Mouse (Mus musculus) limb, embryonic 13.5 days (tissue): Measurements from ENCODE around the gene Stfa2l1. TPM values are rescaled to one million over a fixed set of nuclear protein-coding genes. Genes with fewer than 3 reads are reported as not detected.
"Not testable (repeated sequence)": the region's sequence is repeated elsewhere in the genome, so short reads cannot be mapped to it uniquely, and the experiment has no call there.

Source experiments
- ATAC-seq: fragments of 200-750 bp; cut with Nextera tagmentation; 2 replicates; pipeline ENCODE4 v1.8.0; 2017; ENCODE audit warnings: low read depth, moderate number of reproducible peaks, moderate TSS enrichment; ENCODE audit not compliant: low FRiP score
- H3K27ac ChIP-seq: fragments of 300-500 bp; sonication (generic); 2 replicates; pipeline ENCODE4 v1.5.1; 2015; ENCODE audit warnings: inconsistent platforms, mild to moderate bottlenecking, moderate library complexity
- H3K27me3 ChIP-seq: fragments of 300-500 bp; sonication (generic); 2 replicates; pipeline ENCODE4 v1.6.1; 2015; ENCODE audit warnings: mild to moderate bottlenecking, inconsistent platforms
- H3K36me3 ChIP-seq: fragments of 300-500 bp; sonication (generic); 2 replicates; pipeline ENCODE4 v1.6.1; 2015; ENCODE audit warnings: inconsistent platforms, mild to moderate bottlenecking, moderate library complexity
- H3K4me1 ChIP-seq: fragments of 300-500 bp; sonication (generic); 2 replicates; pipeline ENCODE4 v1.6.1; 2015; ENCODE audit warnings: inconsistent platforms
- H3K4me2 ChIP-seq: fragments of 300-500 bp; sonication (generic); replicated peaks from 2 replicates; pipeline ENCODE4 v1.6.1; 2015; ENCODE audit warnings: inconsistent platforms, mild to moderate bottlenecking, moderate library complexity
- H3K4me3 ChIP-seq: fragments of 300-500 bp; sonication (generic); 2 replicates; pipeline ENCODE4 v1.5.1; 2015; ENCODE audit warnings: moderate library complexity, mild to moderate bottlenecking, inconsistent platforms
- H3K9ac ChIP-seq: fragments of 300-500 bp; sonication (generic); 2 replicates; pipeline ENCODE4 v1.6.1; 2015; ENCODE audit warnings: mild to moderate bottlenecking, inconsistent platforms
- H3K9me3 ChIP-seq: fragments of 300-500 bp; sonication (generic); 2 replicates; pipeline ENCODE4 v1.6.1; 2016; ENCODE audit warnings: inconsistent platforms
- WGBS: fragments of 180-500 bp; shearing (Covaris S2); methylation state at CpG from one replicate; pipeline ENCODE4 v1.1.7; 2015; 5-methylcytosine and 5-hydroxymethylcytosine counted together
- polyA plus RNA-seq: library from polyadenylated mRNA; unstranded; fragments of >200 nt; fragmentation: Nextera tagmentation; extraction: Ambion mirVana; gene quantifications from 2 replicates; pipeline ENCODE4 v1.2.1, GENCODE M21; 2015

The Stfa2l1 gene
- polyA plus RNA-seq: not detected in 2 replicates

DNA sequence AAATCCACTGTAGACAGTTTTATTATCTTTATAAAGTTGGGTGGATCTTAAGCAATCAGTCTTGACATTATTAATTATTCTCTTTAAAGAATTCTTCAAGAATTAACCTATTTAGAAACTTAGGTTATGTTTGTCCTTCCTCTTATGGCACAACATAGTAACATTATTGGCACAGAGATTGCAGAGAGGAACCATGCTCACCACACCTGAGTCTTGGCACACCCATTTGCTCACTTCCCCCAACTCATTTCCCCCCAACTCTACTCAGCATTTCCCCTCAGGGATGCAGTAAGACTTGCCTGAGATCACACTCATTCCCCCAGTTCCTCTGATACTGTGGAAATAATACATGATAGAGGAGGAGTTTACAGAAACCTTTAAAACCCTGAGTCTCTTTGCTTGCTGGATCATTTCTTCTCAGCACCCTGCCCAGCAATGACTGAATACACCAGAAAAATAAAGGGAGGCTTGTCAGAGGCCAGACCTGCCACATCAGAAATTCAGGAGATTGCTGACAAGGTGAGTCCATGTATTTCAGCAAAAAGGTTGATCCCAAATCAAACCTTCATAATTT, at the start of gene Stfa2l1:
TSS of gene Stfa2l1 (plus strand) at position 410 of the 574 bp plus-strand sequence.
- Histone ChIP-seq H3K27ac (no peak within 1 kb of the TSS), H3K4me1 (no peaks in the 10 kb centered on the region), H3K4me2 (no peak within 1 kb of the TSS), H3K4me3 (no peak within 1 kb of the TSS), H3K9me3 (no peaks in the 10 kb centered on the region), H3K36me3 (no peaks in the 10 kb centered on the region), H3K27me3 (no peaks in the 10 kb centered on the region), H3K9ac (no peak within 1 kb of the TSS)
- no peak for ATAC-seq

DNA sequence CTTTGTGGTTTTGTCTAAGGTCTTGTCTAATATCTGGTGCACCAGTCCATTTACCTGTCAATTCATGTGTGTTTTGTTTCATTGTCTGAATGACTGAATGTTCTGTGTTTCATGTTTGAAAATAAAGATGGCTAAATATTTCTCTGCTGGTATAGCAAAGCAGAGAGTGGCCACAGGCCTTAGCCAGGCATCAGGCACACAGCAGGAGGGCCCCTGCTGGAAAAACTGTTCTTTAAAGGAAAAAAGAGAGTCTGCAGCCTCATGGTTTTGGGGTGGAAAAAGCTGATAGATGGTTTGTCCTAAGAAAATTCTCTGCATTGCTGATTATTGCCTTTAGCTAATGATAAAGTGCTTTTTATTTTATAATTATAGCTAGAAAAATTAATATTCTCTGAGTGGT, 45.1 kb upstream of the Stfa2l1 start:
- not testable (repeated sequence) for ATAC-seq, H3K27ac ChIP-seq, H3K36me3 ChIP-seq, H3K9ac ChIP-seq, H3K9me3 ChIP-seq, H3K4me2 ChIP-seq, H3K4me1 ChIP-seq, H3K4me3 ChIP-seq, H3K27me3 ChIP-seq

DNA sequence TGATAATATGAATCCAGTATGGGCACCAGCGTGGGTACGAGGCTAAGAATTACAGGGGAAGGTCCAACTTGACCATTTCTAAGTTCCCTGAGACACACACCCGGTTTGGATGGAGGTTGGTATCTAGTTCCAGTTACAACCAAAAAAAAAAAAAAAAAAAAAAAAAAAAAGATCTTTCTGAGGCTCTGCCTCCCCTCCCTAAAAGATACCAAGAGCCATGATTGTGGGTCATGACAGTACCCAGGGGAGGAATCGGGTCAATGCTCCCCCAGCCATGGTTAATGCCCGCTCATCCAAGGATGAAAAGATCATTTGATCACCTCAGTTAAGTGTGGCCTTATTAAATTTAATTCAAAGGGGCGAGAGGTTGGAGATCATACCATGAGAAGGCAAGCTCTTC, 40.9 kb upstream of the Stfa2l1 start:
- WGBS: 91% methylated on average over 6 of the region's 6 CpGs
- not testable (repeated sequence) for H3K27ac ChIP-seq, H3K9ac ChIP-seq, H3K4me1 ChIP-seq, ATAC-seq, H3K27me3 ChIP-seq, H3K4me2 ChIP-seq, H3K4me3 ChIP-seq, H3K36me3 ChIP-seq, H3K9me3 ChIP-seq

DNA sequence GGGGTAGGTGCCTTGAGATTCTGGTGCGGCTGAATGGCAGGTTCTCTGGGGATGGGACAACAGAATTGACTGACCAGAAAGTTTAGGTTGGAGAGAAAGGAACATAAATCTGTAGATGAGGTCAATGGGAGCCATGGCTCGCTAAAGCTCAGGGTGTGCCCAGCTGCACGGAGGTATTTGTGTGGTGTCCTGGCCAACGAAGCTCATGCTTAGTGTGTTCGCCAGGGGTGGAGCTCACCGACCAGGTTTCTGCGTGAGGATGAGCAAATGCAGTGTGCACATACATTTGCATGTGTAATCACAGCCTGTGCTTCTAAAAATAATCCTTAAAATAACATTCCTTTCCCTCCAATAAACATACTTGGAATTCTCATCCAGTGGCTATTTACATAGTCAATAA, 28.5 kb upstream of the Stfa2l1 start:
- no peak for ATAC-seq
- H3K4me2 ChIP-seq: no peak overlapping the region
- H3K9me3 ChIP-seq: no peaks in the 10 kb centered on the region
- H3K27ac ChIP-seq: no peak overlapping the region
- no peak overlapping the region for H3K4me3 ChIP-seq
- H3K36me3 ChIP-seq: no peaks in the 10 kb centered on the region
- H3K4me1 ChIP-seq: no peaks in the 10 kb centered on the region
- WGBS: 91% methylated on average over 7 of the region's 7 CpGs
- no peak overlapping the region for H3K9ac ChIP-seq
- no peaks in the 10 kb centered on the region for H3K27me3 ChIP-seq

DNA sequence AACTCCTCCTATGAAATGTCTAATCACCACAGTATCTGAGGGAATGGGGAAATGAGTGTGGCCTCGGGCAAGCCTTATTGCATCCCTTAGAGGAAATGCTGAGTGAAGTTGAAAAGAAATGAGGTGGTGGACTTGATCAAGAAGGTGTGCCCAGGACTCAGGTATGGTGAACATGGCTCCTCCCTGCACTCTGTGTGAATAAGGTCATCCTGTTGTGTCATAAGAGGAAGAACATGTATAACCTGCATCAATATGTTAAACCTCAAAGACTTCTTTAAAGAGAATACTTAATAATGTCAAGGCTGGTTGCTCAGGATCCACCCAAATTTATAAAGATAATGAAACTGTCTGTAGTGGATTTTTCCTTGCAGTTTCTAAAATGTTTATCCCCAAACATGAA, 25.5 kb upstream of the Stfa2l1 start, which contains the start of gene Csta1:
TSS of gene Csta1 (minus strand) at position 101 of the 400 bp plus-strand sequence.
- H3K36me3 ChIP-seq: no peaks in the 10 kb centered on the region
- 67% methylated on average over 1 of the region's 1 CpGs for WGBS

DNA sequence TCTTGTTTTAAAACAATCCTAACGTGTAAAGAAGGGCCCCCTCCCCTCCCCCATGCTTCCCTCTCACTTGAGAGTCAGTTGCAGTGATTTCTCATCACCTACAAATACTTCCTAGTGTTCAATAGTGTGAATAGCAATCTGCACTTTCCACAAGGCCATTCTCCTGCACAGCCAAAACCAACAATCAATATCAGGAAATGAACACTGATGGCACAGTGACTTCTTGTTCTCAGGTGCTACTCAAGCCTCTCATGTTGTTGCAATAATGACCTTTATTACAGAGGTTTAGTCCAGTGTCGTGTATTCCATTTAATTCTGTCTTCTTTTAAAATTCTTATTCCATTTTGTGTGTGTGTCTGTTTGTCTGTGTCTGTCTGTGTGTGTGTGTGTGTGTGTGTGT, 18.4 kb upstream of the Stfa2l1 start:
- no peak overlapping the region for H3K4me3 ChIP-seq
- 0 out of 2 replicates have a peak, but pooled peaks cover 2% of the 10 kb centered on the region for H3K4me1 ChIP-seq
- H3K9ac ChIP-seq: no peak overlapping the region
- H3K36me3 ChIP-seq: no peaks in the 10 kb centered on the region
- no peak for ATAC-seq
- no peak overlapping the region for H3K27ac ChIP-seq
- H3K9me3 ChIP-seq: no peaks in the 10 kb centered on the region
- no peak overlapping the region for H3K4me2 ChIP-seq
- 75% methylated on average over 2 of the region's 2 CpGs for WGBS
- no peaks in the 10 kb centered on the region for H3K27me3 ChIP-seq

More for the DNA sequence above, 25.5 kb upstream of the Stfa2l1 start, which contains the start of gene Csta1:
- no peak within 1 kb of the TSS for H3K9ac ChIP-seq
- no peak within 1 kb of the TSS for H3K27ac ChIP-seq
- no peaks in the 10 kb centered on the region for H3K9me3 ChIP-seq
- 0 out of 2 replicates have a peak, but pooled peaks cover 2% of the 10 kb centered on the region for H3K4me1 ChIP-seq
- H3K4me2 ChIP-seq: no peak within 1 kb of the TSS
- H3K4me3 ChIP-seq: no peak within 1 kb of the TSS
- ATAC-seq: no peak
- H3K27me3 ChIP-seq: no peaks in the 10 kb centered on the region

DNA sequence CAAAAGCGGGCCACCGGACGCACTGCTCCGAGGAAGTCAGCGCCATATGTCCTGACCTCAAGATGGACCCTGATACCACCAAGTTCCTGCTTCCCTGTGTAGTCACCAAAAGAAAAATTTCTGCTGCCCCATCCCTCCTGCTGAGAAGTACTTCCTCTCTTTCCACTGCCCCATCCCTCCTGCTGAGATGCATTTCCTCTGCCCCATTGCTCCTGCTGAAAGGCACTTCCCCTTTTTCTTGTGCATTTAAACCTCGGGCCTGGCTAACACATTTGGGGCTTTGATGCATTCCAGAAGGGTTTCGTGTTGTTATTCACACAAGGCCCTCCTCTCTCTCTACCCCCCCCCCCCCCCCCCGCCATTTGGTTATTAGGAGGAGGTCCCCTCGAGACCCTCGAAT, 11.2 kb downstream of the Stfa2l1 start:
- not testable (repeated sequence) for H3K9ac ChIP-seq, H3K9me3 ChIP-seq, H3K4me2 ChIP-seq, H3K36me3 ChIP-seq, H3K4me3 ChIP-seq, ATAC-seq, H3K27ac ChIP-seq, H3K27me3 ChIP-seq, H3K4me1 ChIP-seq
- WGBS: 85% methylated on average over 9 of the region's 10 CpGs

DNA sequence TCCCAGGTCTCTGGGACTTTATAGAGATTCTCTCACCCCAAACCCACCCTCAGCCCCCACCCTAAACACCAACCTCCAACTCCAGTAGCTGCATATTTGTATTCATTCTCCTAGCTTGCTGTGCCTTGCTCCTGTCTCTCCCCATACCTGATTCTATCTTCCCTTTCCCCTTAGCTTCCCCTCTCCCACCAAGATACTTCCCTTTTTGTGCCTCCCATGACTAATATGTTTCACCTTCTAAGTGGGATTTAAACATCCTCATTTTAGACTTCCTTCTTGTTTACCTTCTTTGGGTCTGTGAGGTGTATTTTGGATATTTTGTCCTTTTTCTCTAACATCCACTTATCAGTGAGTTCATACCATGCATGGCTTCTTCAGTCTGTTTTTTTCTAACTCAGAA, 19.5 kb downstream of the Stfa2l1 start:
- no peak for ATAC-seq
- Histone ChIP-seq H3K36me3 (no peaks in the 10 kb centered on the region), H3K4me2 (no peak overlapping the region), H3K9ac (no peak overlapping the region), H3K4me3 (no peak overlapping the region), H3K4me1 (no peaks in the 10 kb centered on the region), H3K9me3 (peaks cover 4% of the 10 kb centered on the region; the same call in 1 of the 2 replicates), H3K27me3 (no peaks in the 10 kb centered on the region), H3K27ac (no peak overlapping the region)

DNA sequence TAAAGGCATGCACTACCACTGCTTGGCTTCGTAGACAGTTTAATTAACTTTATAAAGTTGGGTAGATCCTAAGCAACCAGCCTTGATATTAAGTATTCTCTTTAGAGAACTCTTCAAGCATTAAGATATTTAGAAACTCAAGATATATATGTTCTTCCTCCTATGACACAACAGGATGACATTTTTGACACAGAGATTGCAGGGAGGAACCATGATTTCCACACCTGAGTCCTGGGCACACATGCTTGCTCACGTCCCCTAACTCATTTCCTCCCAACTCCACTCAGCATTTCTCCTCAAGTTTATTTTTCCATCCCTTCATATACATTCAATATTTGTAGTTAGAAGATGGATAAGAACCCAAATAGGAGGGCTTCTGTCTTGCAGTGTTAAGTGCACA, 23.3 kb downstream of the Stfa2l1 start:
- Histone ChIP-seq H3K27me3 (no peaks in the 10 kb centered on the region), H3K9me3 (peaks cover 1% of the 10 kb centered on the region; the same call in 1 of the 2 replicates), H3K4me3 (no peak overlapping the region), H3K27ac (no peak overlapping the region), H3K9ac (no peak overlapping the region), H3K4me2 (no peak overlapping the region), H3K36me3 (no peaks in the 10 kb centered on the region), H3K4me1 (no peaks in the 10 kb centered on the region)
- ATAC-seq: no peak
- 76% methylated on average over 2 of the region's 2 CpGs for WGBS

DNA sequence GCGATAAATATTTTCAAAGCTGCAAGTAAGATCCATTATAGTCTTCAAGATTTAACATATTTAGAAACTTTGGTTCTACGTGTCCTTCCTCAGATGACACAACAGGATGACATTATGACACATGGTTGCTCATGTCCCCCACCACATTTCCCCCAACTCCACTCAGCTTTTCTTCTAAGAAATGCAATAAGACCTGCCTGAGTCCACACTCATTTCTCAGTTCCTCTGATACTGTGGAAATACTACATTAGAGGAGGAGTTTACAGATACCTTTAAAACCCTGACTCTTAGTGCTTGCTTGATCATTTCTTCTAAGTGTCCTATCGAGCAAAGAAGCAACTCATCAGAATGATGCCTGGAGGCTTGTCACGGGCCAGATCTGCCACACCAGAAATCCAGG, 27.3 kb downstream of the Stfa2l1 start, which contains the start of gene Gm5483:
TSS of gene Gm5483 (plus strand) at position 301 of the 400 bp plus-strand sequence.
- not testable (repeated sequence) for H3K4me3 ChIP-seq, ATAC-seq, H3K9me3 ChIP-seq, H3K36me3 ChIP-seq, H3K4me1 ChIP-seq, H3K4me2 ChIP-seq, H3K27ac ChIP-seq, H3K27me3 ChIP-seq, H3K9ac ChIP-seq
- WGBS: 77% methylated on average over 4 of the region's 4 CpGs

DNA sequence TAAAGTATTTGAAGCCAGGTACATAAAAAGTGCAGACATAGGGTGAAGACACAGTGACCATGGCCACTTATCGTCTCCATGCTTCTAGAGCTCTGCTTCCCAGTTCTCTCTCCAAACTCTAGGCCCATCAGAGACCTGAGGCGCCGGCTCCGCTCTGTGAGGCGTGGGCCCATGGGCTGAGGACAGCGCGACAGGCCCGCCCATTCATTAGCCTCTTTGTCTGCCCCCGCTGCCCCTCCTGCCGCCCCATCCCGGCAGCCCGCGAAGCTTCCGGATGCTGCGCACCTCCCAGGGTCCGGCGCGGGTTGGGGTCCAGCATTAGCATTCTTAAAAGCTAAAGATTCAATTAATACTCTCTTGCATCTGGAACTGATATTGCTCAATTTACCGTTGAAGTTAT, 42.6 kb downstream of the Stfa2l1 start:
- no peak overlapping the region for H3K4me2 ChIP-seq
- no peaks in the 10 kb centered on the region for H3K27me3 ChIP-seq
- H3K27ac ChIP-seq: no peak overlapping the region
- no peak overlapping the region for H3K4me3 ChIP-seq
- ATAC-seq: no peak
- no peaks in the 10 kb centered on the region for H3K4me1 ChIP-seq
- WGBS: 55% methylated on average over 19 of the region's 19 CpGs
- no peaks in the 10 kb centered on the region for H3K36me3 ChIP-seq
- no peak overlapping the region for H3K9ac ChIP-seq
- no peaks in the 10 kb centered on the region for H3K9me3 ChIP-seq

DNA sequence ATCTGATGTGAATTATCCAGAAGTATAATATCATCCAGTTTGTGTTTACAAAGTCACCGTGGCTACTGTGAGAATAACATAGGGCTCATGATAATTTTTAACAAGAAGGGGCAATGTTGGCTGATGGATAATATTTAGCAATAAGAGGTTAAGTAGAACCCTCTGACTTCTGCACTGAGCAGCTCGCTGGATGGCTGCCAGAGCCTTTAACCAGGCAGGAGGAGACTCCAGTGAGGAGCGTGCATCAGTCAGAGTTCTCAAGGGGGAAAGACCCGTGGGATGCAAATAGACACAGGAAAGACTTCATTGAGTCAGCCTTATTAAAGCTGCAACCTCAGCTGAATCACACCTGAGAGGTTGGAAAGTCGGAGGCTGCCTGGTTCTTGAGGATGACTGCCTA, 47.2 kb downstream of the Stfa2l1 start:
- Histone ChIP-seq H3K9ac (no peak overlapping the region), H3K4me1 (no peaks in the 10 kb centered on the region), H3K27me3 (no peaks in the 10 kb centered on the region), H3K9me3 (no peaks in the 10 kb centered on the region), H3K4me3 (no peak overlapping the region), H3K36me3 (no peaks in the 10 kb centered on the region), H3K4me2 (no peak overlapping the region), H3K27ac (no peak overlapping the region)
- no peak for ATAC-seq
- WGBS: 79% methylated on average over 5 of the region's 5 CpGs

DNA sequence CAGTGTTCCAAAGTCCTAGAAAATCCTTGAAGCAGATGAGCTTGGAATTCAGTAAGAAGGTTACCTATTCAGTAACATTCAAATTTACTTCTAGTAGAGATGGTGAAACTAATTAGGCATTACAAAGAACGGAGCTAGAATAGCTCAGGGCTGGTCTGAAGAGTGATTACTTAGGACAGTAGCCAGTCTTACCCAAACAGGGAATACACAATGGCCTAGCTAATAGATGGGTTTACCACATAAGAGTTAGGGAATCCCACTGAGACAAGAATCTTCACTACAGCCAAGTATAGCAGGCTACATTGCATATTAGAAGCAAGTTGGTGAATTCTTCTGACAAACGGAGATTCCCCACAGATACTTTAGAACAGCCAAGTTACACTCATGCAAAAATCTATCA, 49.1 kb downstream of the Stfa2l1 start:
- H3K4me1 ChIP-seq, H3K9ac ChIP-seq, H3K4me2 ChIP-seq, H3K9me3 ChIP-seq, H3K27ac ChIP-seq, H3K27me3 ChIP-seq, H3K36me3 ChIP-seq, ATAC-seq, H3K4me3 ChIP-seq: not testable (repeated sequence)
- WGBS: 37% methylated on average over 2 of the region's 2 CpGs
